Mouse (Mus musculus) embryonic stem cell, embryonic (primary cell): Measurements from ENCODE around the gene Atp1a1.

Experiments
- CTCF ChIA-PET, 4 experiments: fragments of 300-600 bp in 2 of 4; fragments of 350-600 bp in 2 of 4; sonication (Branson Sonifier 250); formaldehyde crosslinking; loops; one replicate each; lab custom pipeline; 2022; ENCODE audit warnings: inconsistent platforms in 2 of 4; lab: Charles Lee
- POLR2A ChIA-PET, 4 experiments: fragments of 300-600 bp in 2 of 4; fragments of 350-600 bp in 2 of 4; sonication (Branson Sonifier 250); formaldehyde crosslinking; loops; one replicate each; lab custom pipeline; 2022; ENCODE audit warnings: antibody characterized with exemption in 4 of 4, inconsistent platforms in 1 of 4; lab: Charles Lee

Atp1a1 gene

DNA sequence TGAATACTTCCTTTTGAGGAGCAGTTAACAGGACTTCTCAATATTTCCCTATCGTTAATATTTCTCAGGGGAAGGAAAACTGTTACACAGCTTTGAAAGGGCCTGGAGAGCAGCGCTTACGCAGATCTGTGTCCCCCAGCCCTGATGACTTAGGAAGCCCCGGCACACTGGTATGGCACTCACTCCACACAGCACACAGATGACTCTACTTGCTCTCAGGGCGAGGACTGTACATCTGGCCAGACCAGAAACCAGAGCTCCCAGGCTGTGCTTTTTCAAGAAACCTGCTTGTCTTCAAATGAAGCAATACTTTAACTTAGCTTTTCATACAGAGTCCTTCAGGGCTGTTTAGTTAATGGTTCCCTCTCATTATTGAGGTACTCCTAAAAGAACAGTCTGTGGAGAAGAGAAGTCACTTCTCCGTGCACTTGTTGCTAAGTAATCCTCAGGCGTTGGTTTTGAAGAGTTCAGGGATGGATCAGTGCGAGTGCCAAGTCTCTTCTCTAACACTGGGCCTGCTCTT lies 3.4 kb downstream of the Atp1a1 start:
- ChIA-PET POLR2A (interaction anchor here in 2 of 4 experiments (0.7 to 2.0 kb wide), 4 partner anchors 11 to 189 kb away, joined by 3 to 5 read pairs (median 4); no protein-coding TSS in a partner anchor), CTCF (interaction anchor here in 1 of 4 experiments (1.2 kb wide), 1 partner anchor 238 kb away, joined by 3 read pairs; no protein-coding TSS in a partner anchor)

DNA sequence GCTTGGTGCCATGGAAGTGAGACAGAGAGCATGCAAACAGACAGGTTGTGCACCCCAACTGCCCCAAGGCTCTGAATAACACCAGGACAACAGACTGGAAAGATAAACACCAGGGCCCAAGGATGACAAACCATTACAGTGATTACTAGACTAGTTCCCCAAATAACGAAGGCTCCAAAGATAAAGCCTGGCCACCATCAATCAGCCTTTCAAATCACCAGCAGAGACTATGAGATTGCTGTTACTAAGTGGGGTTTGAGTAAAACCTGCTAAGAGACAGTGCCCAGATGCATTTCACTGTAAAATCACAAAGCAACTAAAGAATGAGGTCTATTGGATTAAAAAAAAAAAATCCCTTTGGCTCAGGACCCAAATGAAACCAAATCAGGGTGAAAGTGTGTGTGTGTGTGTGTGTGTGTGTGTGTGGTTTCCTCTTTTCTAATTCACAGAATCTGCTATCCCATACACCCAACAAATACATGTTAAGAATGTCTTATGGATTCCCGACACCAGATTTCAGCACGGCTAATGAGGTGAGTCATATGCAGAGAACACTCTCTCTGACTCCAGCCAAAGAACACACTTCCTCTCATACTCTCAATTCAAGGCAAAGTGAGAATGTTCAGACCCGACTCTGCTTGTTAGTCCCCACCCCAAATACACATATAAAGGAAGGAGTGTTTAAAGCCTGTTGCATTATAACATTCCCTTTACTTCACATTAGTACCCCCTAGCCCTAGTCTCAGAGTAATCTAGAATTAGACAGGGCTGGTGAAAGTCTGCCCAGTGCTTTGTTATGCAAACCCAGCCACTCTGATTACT lies 4.4 kb downstream of the Atp1a1 start:
- POLR2A ChIA-PET, result interaction anchor here in 1 of 4 experiments (1.2 kb wide), 1 partner anchor 10 kb away, joined by 5 read pairs; no protein-coding TSS in a partner anchor

DNA sequence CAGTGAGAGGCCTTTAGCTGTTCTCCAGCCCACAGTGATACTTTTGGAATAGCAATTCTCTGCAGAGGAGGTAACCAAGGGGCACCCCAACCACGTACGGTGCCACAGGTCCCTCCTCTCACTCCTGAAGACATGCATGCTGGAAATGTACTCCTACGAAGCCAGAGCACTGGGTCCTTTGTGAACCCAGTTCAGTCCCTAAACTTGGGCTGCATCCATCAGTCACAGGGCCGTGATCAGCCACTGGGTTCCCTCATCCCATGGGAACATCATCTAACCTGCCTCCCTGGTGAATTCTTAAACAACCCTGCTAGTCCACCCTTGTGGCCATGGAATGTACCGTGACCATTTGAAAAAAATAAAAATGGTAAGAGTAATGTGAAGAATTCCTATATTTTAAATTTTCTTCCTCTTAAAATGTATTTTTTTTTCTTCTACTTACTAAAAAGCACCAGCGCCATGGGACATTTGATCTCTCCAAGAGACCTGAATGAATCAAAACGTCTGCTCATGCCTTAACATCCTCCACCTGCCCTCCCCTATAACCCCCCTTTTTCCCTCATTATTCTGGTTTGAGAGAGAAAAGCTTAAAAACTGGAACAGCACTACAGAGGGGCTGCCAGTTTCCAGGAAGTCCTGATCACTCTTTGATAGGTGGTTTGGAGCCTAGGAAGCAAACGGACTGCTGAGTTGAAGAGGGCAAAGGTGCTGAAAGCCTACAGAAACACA lies 5.1 kb downstream of the Atp1a1 start:
- ChIA-PET CTCF (interaction anchor here in 1 of 4 experiments (0.6 kb wide), 1 partner anchor 440 kb away, joined by 3 read pairs; no protein-coding TSS in a partner anchor), POLR2A (interaction anchor here in 1 of 4 experiments (1.5 kb wide), 1 partner anchor 12 kb away, joined by 3 read pairs; no protein-coding TSS in a partner anchor)

More for the DNA sequence above, 4.4 kb downstream of the Atp1a1 start:
- CTCF ChIA-PET, result interaction anchor here in 1 of 4 experiments (0.6 kb wide), 1 partner anchor 439 kb away, joined by 3 read pairs; no protein-coding TSS in a partner anchor

DNA sequence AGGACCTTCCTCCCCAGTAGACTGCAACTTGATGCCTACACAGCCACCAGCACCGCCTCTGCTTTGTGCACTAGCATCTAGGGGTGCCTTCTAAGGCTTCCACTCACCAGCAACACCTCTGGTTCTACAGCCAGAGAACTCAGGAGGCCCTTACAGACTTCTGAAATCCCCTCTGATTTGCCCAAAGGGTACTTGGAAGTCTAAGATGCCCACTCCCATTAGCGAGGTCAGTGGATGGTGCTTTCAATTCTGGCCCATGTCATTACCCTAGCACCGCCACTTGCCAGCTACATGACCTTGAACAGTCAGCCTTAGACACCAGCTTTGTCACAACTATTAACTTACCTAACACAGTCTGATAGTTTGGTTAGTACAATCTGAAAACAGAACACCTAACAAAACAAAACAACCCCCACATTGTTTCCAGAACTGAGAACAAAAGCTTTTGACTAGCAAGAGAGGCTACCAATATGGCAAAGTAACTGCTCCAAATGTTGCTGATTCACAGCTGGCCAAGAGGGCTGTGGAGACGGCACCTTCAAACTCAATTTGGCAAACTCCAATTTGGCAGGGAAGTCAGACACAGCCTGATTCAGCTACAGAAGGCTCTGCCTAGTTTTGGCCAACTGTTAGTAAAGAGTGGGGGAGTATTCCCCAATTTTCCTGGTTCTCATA lies 6.1 kb downstream of the Atp1a1 start:
- CTCF ChIA-PET, result no interaction called here
- POLR2A ChIA-PET, result interaction anchor here in 3 of 4 experiments (0.7 to 1.5 kb wide), 4 partner anchors 11 to 266 kb away, joined by 3 to 4 read pairs (median 3); no protein-coding TSS in a partner anchor

DNA sequence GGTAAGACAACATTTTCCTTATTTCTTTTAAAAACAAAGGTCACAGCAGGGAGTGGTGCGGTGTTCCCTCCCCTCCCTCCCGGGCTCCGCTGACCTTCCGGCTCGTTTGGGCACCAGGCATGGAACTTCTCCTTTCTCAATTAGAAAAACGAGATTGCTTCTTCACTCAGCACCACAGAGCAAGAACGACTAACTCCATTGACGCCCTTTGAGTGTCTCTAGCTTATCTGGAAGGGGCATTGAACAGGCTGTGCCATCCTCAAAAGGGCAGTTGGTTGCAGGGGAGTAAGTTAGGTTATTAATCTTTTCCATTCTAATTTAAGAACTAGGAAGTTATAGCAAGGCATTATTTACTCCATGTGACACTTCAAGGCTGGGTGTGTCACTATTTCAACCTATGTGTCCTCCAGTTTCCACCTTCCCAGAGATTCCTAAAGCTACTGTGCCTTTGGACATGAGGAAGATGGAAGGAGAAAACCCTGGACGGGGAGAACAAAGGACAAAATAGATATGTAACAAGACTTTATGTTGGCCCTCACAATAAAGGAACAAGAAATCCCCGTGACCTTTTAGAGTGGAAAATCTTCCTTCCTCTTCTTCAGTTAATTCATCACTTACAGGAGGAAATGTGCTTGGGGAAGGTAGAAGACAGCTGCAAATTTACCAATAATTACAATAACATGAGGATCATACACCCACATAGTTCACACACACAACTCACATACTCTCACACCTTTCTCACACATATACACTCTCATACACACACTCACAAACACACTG lies 7.0 kb downstream of the Atp1a1 start:
- ChIA-PET POLR2A (interaction anchor here in 2 of 4 experiments (1.1 to 1.8 kb wide), 2 partner anchors 82 to 239 kb away, joined by 3 to 4 read pairs; no protein-coding TSS in a partner anchor), CTCF (no interaction called here)

DNA sequence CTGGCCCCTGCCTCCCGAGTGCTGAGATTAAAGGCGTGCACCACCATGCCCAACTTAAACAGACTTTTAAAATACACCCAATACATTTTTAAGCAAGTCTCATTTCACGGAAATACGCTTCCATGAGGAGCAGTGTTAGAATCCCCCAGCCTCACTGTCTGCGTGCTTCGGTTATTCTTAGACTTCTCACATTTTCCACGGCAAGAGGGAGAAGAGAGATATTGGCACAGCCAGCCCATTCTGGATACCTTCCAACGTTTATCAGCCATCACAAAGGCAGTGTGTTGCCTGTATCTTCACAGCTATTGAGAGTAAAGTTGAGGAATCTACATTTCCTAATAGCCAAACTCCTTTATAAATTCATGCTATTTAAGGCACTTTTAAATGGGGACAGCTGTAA lies 7.8 kb downstream of the Atp1a1 start:
- CTCF ChIA-PET, result interaction anchor here in 1 of 4 experiments (0.7 kb wide), 1 partner anchor 1351 kb away, joined by 3 read pairs; no protein-coding TSS in a partner anchor

DNA sequence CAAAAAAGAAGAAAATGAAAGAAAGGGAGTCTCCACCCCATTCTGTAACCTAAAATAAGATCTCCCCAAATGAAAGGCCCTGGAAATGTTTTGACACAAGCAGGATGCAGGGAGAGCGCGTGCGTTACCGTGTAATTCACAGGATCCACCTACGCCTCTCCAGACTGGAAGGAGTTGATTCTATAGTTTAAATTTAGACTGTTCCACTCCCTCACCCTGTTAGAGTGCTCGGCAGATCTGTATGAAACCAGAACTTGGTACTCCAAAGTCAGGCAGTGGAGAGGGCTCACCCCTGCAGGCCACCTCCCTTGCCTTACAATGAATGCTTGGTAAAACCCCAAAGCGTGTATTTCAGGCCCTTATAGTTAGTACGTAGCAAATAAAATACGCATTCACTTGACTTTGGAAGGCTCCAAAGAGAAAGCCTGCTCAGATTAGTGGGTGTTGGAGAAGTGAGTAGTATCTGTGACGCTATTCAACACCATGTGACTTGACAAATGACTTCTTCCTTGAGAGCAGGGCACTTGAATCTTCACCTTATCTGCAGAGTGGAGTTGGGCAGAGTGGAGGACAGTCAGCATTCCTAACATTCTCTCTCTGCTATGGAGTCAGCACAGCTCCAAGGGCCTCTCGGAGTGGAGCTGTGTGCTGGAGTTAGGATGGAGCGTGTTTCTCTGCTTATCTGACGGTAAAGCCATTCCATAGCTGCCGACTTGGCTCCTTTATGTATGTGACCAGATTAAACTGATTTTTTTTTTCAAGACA lies 8.4 kb downstream of the Atp1a1 start:
- ChIA-PET POLR2A (interaction anchor here in 2 of 4 experiments (0.5 to 1.8 kb wide), 5 partner anchors 25 to 387 kb away, joined by 3 to 4 read pairs (median 4); no protein-coding TSS in a partner anchor), CTCF (interaction anchor here in 1 of 4 experiments (0.7 kb wide), 1 partner anchor 1352 kb away, joined by 3 read pairs; no protein-coding TSS in a partner anchor)

More for the DNA sequence above, 7.8 kb downstream of the Atp1a1 start:
- POLR2A ChIA-PET, result interaction anchor here in 2 of 4 experiments (0.5 to 1.8 kb wide), 6 partner anchors 26 to 388 kb away, joined by 3 to 4 read pairs (median 4); no protein-coding TSS in a partner anchor

DNA sequence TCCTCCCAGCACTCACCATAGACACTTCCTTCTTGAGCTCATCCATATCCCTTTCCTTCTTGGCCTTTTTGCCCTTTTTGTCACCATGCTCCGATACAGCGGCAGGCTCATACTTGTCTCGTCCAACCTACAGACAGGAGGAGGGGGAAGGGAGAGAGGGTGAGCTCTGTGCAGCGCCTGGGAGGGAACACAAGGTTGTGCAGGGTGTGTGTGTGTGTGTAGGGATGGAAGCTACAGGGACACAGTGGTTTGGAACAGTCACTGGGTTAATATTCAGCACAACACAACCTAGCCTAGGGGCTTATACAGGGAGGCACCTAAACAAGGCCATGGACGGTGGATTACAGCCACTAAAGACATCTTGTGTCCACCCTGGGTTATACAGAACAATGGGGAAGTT lies 9.5 kb downstream of the Atp1a1 start:
- ChIA-PET CTCF (no interaction called here), POLR2A (interaction anchor here in 3 of 4 experiments (0.6 to 4.8 kb wide), 5 partner anchors 9 to 654 kb away, joined by 3 to 41 read pairs (median 4); partner anchors contain the start of gene Atp1a1 (in 2 of the 3))

DNA sequence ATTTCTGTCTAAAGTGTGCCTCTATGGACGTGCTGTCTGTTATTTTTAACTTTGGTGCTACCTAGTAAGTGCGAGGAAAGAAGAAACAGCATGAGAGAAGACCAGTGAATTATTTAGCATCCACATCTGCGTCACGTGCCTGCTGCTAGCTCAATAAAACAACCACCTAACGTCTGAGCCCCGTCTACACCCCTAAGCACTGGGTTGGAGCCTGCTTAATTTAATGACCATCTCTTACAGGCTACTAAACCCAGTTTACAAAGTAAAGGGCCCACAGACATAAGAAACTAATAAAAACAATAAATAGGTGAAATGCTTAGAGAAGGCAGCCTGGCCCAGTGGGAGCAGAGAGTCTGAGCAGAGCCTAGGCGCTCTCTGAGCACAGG lies 11.2 kb downstream of the Atp1a1 start:
- ChIA-PET POLR2A (interaction anchor here in 3 of 4 experiments (0.9 to 4.8 kb wide), 3 partner anchors 10 to 11 kb away, joined by 3 to 41 read pairs (median 4); partner anchors contain the start of gene Atp1a1 (in 2 of the 3)), CTCF (no interaction called here)

DNA sequence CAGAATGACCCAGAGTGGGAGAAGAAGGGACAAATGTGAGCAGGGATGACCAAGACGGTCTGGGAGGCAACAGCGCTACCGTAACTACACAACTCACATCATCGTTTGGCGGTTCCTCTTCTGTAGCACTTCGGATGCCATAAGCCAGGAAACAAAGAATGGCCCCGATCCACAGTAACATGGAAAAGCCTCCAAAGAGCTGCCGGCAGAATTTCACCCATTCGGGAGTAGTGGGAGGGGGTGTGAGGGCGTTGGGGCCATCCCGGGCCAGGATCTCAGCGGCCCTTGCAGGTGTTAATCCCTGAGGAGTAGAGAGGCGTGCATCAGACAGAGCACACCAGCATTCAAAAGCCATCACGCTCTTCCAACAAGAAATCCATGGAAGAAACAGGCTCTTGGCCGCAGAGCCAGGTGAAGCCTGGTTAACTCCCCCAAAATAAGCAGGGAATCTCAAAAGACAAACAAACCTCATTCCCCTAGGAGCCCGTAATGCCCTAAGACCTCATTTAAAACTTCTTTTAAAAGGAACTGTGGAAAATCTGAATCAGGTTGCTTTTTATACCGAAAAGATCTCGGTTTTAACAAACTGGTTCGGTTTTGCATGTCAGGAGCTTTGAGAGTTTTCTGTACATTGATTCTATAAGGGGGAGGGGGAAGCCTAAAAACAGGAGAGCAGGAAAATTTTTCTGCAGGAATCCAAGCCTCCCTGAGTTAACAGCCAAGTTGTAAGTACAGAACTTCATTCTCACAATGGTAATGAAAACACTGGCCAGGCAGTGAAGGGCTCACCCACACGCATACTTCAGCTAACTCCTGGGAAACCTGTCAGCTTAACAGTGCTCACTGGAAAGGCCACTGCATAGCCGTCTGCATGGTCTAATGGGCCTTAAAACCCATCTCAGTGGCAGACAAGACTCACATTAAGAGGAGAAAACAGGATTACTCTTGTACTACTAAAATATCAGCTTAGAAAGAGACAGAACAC lies 11.9 kb downstream of the Atp1a1 start:
- POLR2A ChIA-PET, result interaction anchor here in 3 of 4 experiments (0.6 to 4.8 kb wide), 4 partner anchors 11 to 640 kb away, joined by 3 to 41 read pairs (median 4); partner anchors contain the start of gene Atp1a1 (in 2 of the 3)
- CTCF ChIA-PET, result interaction anchor here in 1 of 4 experiments (0.6 kb wide), 1 partner anchor 88 kb away, joined by 3 read pairs; no protein-coding TSS in a partner anchor

DNA sequence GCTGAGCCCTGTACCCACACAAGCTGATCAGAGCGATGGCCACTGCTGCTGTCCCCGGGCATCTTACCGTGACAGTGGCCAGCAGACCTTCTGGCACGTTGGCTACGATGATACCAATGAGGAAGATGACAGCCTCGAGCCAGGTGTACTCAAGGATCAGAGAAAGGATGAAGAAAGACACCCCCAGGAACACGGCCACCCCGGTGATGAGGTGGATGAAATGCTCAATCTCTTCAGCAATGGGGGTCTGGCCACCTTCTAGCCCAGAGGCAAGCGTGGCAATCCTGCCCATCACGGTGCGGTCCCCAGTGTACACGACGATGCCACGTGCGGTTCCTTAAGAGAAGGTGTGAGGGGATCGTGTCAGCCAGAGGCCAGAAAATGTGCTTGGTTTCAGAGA lies 14.1 kb downstream of the Atp1a1 start:
- POLR2A ChIA-PET, result interaction anchor here in 1 of 4 experiments (1.6 kb wide), 1 partner anchor 11 kb away, joined by 5 read pairs; no protein-coding TSS in a partner anchor
- CTCF ChIA-PET, result interaction anchor here in 1 of 4 experiments (0.6 kb wide), 1 partner anchor 633 kb away, joined by 3 read pairs; no protein-coding TSS in a partner anchor

DNA sequence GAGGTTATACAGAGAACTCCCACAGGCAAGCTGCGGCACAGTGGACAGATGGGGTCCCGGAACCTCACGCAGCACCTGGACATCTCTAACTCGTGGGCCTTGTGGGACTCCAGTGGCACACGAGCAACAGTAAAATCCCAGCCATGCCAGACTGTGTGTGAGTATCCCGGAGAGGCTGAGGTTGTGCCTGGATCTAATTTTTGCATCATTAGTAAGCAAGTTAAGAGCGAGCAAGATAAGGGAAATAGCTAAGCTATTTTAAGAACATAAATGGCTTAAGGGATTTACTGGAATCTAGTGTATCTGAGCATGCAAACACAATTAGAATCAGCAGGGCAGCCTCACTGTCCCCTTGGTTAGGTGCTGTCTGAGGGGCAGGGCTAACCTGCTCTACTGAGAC lies 16.2 kb downstream of the Atp1a1 start:
- ChIA-PET POLR2A (interaction anchor here in 2 of 4 experiments (0.6 to 2.8 kb wide), 4 partner anchors 10 to 783 kb away, joined by 3 to 12 read pairs (median 3); partner anchors contain the start of gene Atp1a1 (in 1 of the 2)), CTCF (no interaction called here)

DNA sequence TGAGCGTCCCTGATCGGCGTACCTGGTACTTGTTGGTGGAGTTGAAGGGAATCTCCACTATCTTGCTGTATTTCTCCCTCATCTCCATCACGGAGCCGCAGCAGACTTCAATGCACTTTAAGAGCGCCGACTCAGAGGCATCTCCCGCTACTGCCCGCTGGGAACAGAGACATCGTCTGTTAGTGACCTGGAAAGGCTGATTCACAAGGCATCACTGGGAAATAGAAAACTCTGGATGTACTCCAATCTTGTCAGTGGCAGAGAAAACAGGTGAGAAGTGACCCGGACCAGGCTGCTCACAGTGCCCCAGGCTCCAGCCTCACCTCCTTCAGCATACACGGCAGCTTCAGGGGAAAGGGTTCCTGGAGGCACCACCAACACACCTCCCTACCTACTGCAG lies 17.7 kb downstream of the Atp1a1 start:
- ChIA-PET POLR2A (interaction anchor here in 1 of 4 experiments (1.2 to 2.8 kb wide), 2 partner anchors 12 to 17 kb away, joined by 3 to 12 read pairs; partner anchors contain the start of gene Atp1a1), CTCF (no interaction called here)

DNA sequence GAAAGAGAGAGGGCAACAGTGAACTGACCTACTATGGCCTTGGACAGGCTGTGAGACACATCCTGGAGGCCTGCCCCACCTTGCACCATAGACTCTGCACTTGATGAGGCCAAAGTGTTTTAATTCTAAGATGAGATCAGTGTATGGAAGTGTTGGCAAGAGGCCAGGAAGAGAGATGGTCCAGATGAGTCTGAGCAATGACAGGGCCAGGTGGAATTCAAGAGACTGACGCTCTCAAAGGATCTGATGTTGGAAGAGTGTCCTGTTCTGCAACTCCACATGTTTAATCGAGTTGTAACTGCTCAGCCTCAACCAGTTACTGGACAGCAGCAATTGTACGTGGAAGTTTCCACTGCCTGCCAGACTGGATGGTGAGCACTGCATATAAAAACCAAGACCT lies 26.4 kb downstream of the Atp1a1 start:
- ChIA-PET CTCF (no interaction called here), POLR2A (no interaction called here)

DNA sequence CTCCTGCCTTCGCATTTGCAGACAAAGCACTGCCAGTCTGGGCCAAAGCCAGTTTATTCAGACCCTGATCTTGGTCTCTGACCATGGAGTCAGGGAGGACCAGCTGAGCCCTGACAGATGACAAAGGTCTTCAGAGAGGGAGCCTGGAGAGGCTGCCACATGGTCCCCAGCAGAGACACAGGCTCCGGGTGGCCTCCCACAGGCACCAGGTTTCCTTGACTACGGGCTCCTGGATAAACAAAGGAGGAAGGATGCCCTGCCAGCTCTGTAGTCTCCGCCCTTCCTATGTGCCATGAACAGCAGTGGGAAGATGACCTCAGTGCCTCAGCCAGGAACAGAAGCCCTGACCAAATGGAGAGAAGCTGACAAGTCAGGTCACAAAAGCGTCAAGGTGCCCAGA lies 27.1 kb downstream of the Atp1a1 start:
- ChIA-PET CTCF (no interaction called here), POLR2A (no interaction called here)
